Mouse (Mus musculus) embryonic facial prominence, embryonic 11.5 days (tissue): ENCODE data around the gene Tnfsf11. TPM values are rescaled to one million over a fixed set of nuclear protein-coding genes. Genes with fewer than 3 reads are reported as not detected.

Source experiments
- ATAC-seq: fragments of 200-750 bp; cut with Nextera tagmentation; replicated peaks from 2 replicates; pipeline ENCODE4 v1.8.0; 2017; ENCODE audit warnings: low read depth; ENCODE audit not compliant: insufficient number of reproducible peaks, low FRiP score, low TSS enrichment
- DNase-seq: peaks from one replicate; pipeline ENCODE4 v3.0.0-alpha.2; 2015; ENCODE audit warnings: low spot score
- H3K27ac ChIP-seq: fragments of 300-500 bp; sonication (generic); replicated peaks from 2 replicates; pipeline ENCODE4 v1.5.1; 2014; ENCODE audit warnings: mild to moderate bottlenecking, low read depth, low read length, control low read depth
- H3K27me3 ChIP-seq: fragments of 300-500 bp; sonication (generic); 2 replicates; pipeline ENCODE4 v1.6.1; 2014; ENCODE audit warnings: mild to moderate bottlenecking, low read length, moderate library complexity, mixed read lengths; ENCODE audit not compliant: control insufficient read depth, insufficient read depth
- H3K36me3 ChIP-seq: fragments of 300-500 bp; sonication (generic); replicated peaks from 2 replicates; pipeline ENCODE4 v1.6.1; 2014; ENCODE audit warnings: low read depth, mild to moderate bottlenecking, low read length, moderate library complexity, mixed read lengths; ENCODE audit not compliant: control insufficient read depth, insufficient read depth
- H3K4me1 ChIP-seq: fragments of 300-500 bp; sonication (generic); 2 replicates; pipeline ENCODE4 v1.6.1; 2014; ENCODE audit warnings: low read length, mixed read lengths; ENCODE audit not compliant: control insufficient read depth, insufficient read depth
- H3K4me2 ChIP-seq: fragments of 300-500 bp; sonication (generic); 2 replicates; pipeline ENCODE4 v1.6.1; 2014; ENCODE audit warnings: low read depth, mild to moderate bottlenecking, control low read depth, low read length, moderate library complexity
- H3K4me3 ChIP-seq: fragments of 300-500 bp; sonication (generic); 2 replicates; pipeline ENCODE4 v1.5.1; 2014; ENCODE audit warnings: low read depth, low read length, control low read depth
- H3K9ac ChIP-seq: fragments of 300-500 bp; sonication (generic); replicated peaks from 2 replicates; pipeline ENCODE4 v1.6.1; 2014; ENCODE audit warnings: mild to moderate bottlenecking, control low read depth, low read length
- H3K9me3 ChIP-seq: fragments of 300-500 bp; sonication (generic); replicated peaks from 2 replicates; pipeline ENCODE4 v1.6.1; 2016; ENCODE audit warnings: mild to moderate bottlenecking, low read length, inconsistent platforms, mixed read lengths; ENCODE audit not compliant: control insufficient read depth
- WGBS: fragments of 180-500 bp; shearing (Covaris S2); extraction: QIAGEN DNeasy Blood & Tissue Kit; methylation state at CpG from one replicate; pipeline ENCODE4 v1.1.7; 2014; 5-methylcytosine and 5-hydroxymethylcytosine counted together
- polyA plus RNA-seq: library from polyadenylated mRNA; unstranded; fragments of >200 nt; fragmentation: Nextera tagmentation; extraction: Ambion mirVana; gene quantifications from 2 replicates; pipeline ENCODE4 v1.2.1, GENCODE M21; 2014

Gene Tnfsf11
- 0.15 and 0.33 TPM in 2 replicates for polyA plus RNA-seq

DNA sequence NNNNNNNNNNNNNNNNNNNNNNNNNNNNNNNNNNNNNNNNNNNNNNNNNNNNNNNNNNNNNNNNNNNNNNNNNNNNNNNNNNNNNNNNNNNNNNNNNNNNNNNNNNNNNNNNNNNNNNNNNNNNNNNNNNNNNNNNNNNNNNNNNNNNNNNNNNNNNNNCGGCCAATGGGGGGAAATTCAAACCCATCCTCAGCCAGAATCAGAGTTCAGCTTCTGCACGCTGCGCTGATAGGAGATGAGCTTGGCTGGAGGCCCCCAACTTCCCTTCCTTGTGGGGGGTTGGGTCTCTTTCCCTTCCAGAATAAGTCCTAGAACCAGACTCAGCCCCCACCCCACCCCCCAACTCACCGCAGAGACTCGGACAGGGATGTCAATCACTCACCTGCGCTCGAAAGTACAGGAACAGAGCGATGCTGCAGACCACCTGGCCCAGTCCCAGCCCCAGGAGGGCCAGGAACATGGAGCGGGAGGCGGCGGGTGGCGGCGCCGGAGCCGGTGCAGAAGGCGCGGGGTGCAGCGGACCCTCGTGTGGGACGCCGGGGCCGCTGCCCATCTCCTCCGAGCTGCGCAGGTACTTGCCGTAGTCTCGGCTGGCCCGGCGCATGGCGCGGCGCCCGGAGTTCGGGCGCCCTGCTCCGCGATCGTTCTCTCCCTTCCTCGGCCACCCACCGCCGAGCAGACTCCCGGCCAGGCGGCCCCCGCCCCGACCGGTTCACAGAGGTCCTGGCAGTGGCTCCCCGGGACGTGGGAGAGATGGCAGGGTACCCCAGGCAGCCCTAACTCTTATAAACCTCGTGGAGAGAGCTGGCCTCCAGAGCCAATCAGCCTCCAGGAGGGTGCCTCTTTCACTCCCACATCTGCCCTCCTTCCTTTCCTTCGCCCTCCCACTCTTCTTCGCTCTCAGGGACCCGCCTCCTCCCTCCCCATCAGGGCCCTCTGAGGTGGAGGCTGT lies at the start of gene Tnfsf11:
TSS of gene Tnfsf11 (minus strand) at position 758 of the 952 bp plus-strand sequence.
- no peak within 1 kb of the TSS for H3K27ac ChIP-seq
- under 1% methylated on average over 46 of the region's 51 CpGs for whole genome bisulfite sequencing
- H3K36me3 ChIP-seq = no peaks in the 10 kb centered on the region
- peaks cover 4% of the 10 kb centered on the region for H3K27me3 ChIP-seq
- H3K4me2 ChIP-seq = peak within 1 kb of the TSS; percentile 85
- ATAC-seq (peak; percentile 52; the same call in 1 of the 2 replicates), DNase-seq (peak; percentile 36)
- H3K4me3 ChIP-seq = peak within 1 kb of the TSS; percentile 34
- H3K4me1 ChIP-seq = no peaks in the 10 kb centered on the region
- no peak within 1 kb of the TSS for H3K9ac ChIP-seq
- no peaks in the 10 kb centered on the region for H3K9me3 ChIP-seq

GRCm38 (mm10) chr14:78356764-78357163 lies 48.9 kb upstream of the Tnfsf11 start:
- Histone ChIP-seq H3K4me2 (no peak overlapping the region), H3K9ac (no peak overlapping the region), H3K4me3 (no peak overlapping the region), H3K27ac (no peak overlapping the region), H3K36me3 (no peaks in the 10 kb centered on the region), H3K9me3 (no peaks in the 10 kb centered on the region), H3K4me1 (no peaks in the 10 kb centered on the region), H3K27me3 (no peaks in the 10 kb centered on the region)
- no peak for ATAC-seq
- no peak for DNase-seq
- WGBS = 74% methylated on average over 8 of the region's 8 CpGs

- no peaks in the 10 kb centered on the region for H3K9me3 ChIP-seq
- H3K36me3 ChIP-seq = no peaks in the 10 kb centered on the region
- no peak for ATAC-seq
- WGBS = 82% methylated on average over 4 of the region's 4 CpGs
- no peaks in the 10 kb centered on the region for H3K27me3 ChIP-seq
- no peak overlapping the region for H3K4me3 ChIP-seq
- DNase-seq = no peak
- no peak overlapping the region for H3K9ac ChIP-seq
- H3K27ac ChIP-seq = no peak overlapping the region
- no peaks in the 10 kb centered on the region for H3K4me1 ChIP-seq
- no peak overlapping the region for H3K4me2 ChIP-seq
Observed at GRCm38 (mm10) chr14:78355381-78355780, 47.5 kb upstream of the Tnfsf11 start.

GRCm38 (mm10) chr14:78352865-78353264 lies 45.0 kb upstream of the Tnfsf11 start:
- no peaks in the 10 kb centered on the region for H3K36me3 ChIP-seq
- ATAC-seq = no peak
- H3K4me2 ChIP-seq = no peak overlapping the region
- H3K4me1 ChIP-seq = no peaks in the 10 kb centered on the region
- DNase-seq = no peak
- H3K27me3 ChIP-seq = no peaks in the 10 kb centered on the region
- no peaks in the 10 kb centered on the region for H3K9me3 ChIP-seq
- no peak overlapping the region for H3K9ac ChIP-seq
- 82% methylated on average over 4 of the region's 4 CpGs for whole genome bisulfite sequencing
- H3K4me3 ChIP-seq = no peak overlapping the region
- no peak overlapping the region for H3K27ac ChIP-seq

DNA sequence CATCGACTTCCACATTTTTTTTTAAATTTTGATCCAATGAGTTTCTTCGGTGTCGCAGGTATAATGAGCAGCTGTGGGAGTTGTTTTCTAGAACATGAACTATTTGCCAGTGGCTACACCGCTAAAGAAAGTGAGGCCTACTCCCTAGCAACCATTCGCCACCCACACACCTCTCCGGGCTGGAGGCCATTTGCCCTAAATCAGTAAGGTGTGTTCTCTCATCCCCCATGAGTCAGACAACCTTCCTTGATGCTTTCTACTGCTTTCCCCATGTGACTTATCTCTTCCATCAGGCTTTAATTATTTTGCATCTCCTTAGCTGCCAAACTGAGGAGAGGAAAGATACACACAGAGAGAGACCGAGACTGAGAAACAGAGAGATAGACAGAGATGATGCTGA lies 43.7 kb upstream of the Tnfsf11 start:
- 88% methylated on average over 7 of the region's 7 CpGs for WGBS
- ATAC-seq = no peak

GRCm38 (mm10) chr14:78347715-78348114 lies 39.9 kb upstream of the Tnfsf11 start:
- 80% methylated on average over 2 of the region's 2 CpGs for WGBS
- Histone ChIP-seq H3K9ac (no peak overlapping the region), H3K4me2 (no peak overlapping the region), H3K9me3 (no peaks in the 10 kb centered on the region), H3K27me3 (no peaks in the 10 kb centered on the region), H3K27ac (no peak overlapping the region), H3K4me1 (no peaks in the 10 kb centered on the region), H3K4me3 (no peak overlapping the region), H3K36me3 (no peaks in the 10 kb centered on the region)
- DNase-seq (no peak), ATAC-seq (no peak)

More for the DNA sequence above, 43.7 kb upstream of the Tnfsf11 start:
- Histone ChIP-seq H3K4me3 (no peak overlapping the region), H3K4me2 (no peak overlapping the region), H3K9me3 (no peaks in the 10 kb centered on the region), H3K27ac (no peak overlapping the region), H3K4me1 (no peaks in the 10 kb centered on the region), H3K27me3 (no peaks in the 10 kb centered on the region), H3K36me3 (no peaks in the 10 kb centered on the region), H3K9ac (no peak overlapping the region)
- no peak for DNase-seq

DNA sequence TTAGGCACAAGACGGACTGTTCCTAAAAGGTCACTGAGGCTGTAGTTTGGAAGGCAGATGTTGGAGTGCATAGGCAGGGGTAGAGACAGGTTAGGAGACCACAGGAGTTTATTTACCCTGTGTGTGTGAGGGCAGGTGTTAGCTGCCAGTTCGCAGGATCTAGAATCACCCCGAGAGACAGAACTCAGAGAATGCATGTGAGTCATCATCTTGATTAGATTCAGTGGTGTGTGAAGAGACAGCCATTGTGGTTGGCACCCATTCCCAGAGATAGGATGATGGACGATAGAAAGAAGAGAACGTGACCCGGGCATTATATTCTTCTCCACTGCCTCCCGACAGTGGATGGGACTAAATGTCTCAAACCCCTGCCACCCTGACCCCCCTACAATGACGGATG lies 35.2 kb upstream of the Tnfsf11 start:
- no peaks in the 10 kb centered on the region for H3K9me3 ChIP-seq
- ATAC-seq (no peak), DNase-seq (no peak)
- no peaks in the 10 kb centered on the region for H3K4me1 ChIP-seq
- H3K4me2 ChIP-seq = no peak overlapping the region
- no peak overlapping the region for H3K4me3 ChIP-seq
- no peak overlapping the region for H3K27ac ChIP-seq
- no peaks in the 10 kb centered on the region for H3K36me3 ChIP-seq
- 75% methylated on average over 8 of the region's 8 CpGs for WGBS
- H3K9ac ChIP-seq = no peak overlapping the region
- no peaks in the 10 kb centered on the region for H3K27me3 ChIP-seq

DNA sequence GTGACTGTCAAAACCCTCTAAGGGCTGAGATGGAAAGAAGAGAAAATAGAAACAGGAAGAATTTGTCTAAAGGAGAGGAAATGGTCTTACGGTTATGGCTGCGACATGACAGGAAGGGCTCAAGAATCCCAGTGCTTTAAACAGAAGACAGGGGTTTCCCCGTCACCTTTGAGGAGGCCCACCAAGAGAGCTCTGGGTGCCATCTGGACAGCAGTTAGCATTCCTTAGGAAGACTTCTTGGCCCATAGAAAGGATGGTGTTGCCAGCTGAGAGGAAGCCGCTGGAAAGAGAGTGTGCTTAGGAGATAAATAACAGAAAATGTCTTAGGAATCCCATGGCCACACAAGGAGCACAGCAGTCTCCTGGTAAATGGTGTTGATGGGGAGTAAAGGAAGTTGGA lies 34.3 kb upstream of the Tnfsf11 start:
- 83% methylated on average over 4 of the region's 4 CpGs for WGBS
- no peak overlapping the region for H3K27ac ChIP-seq
- DNase-seq (no peak), ATAC-seq (no peak)
- no peaks in the 10 kb centered on the region for H3K9me3 ChIP-seq
- no peaks in the 10 kb centered on the region for H3K4me1 ChIP-seq
- H3K27me3 ChIP-seq = no peaks in the 10 kb centered on the region
- no peaks in the 10 kb centered on the region for H3K36me3 ChIP-seq
- no peak overlapping the region for H3K4me2 ChIP-seq
- H3K4me3 ChIP-seq = no peak overlapping the region
- H3K9ac ChIP-seq = no peak overlapping the region
